Mouse (Mus musculus): ENCODE results near the gene Galnt2. TPM values are rescaled to one million over a fixed set of nuclear protein-coding genes. Genes with fewer than 3 reads are reported as not detected.

Galnt2 gene
- total RNA-seq (2021) (10 to 100 TPM; 46.9 to 64.0 TPM), polyA plus RNA-seq (2012; rRNA removed) (11.1 and 11.4 TPM in 2 replicates)
- long read RNA-seq, full-length matches to known transcripts, result 39 of 57 reads
- long read RNA-seq, partial matches to known transcripts, result 14 of 57 reads
- long read RNA-seq, other reads (novel, unspliced or antisense), result 4 of 57 reads

DNA sequence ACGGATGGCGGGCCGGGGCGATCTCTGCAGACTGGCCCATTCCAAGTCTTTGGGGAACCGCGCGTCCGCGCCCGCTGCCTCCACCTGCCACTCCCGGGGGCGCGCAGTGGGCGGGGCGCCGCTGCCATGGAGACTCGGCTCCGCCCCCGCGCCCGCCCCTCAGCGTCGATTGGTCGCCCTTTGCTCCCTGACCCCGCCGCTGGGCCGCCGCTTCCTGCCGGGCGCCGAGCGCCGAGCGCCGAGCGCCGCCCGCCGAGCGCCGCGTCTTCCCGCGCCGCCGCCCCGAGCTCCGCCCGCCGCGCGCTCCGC, at the start of gene Galnt2:
Gene Galnt2 (plus strand): TSS at position 216 of the 309 bp plus-strand sequence.
- DNase-seq, result peak; percentile 94

DNA sequence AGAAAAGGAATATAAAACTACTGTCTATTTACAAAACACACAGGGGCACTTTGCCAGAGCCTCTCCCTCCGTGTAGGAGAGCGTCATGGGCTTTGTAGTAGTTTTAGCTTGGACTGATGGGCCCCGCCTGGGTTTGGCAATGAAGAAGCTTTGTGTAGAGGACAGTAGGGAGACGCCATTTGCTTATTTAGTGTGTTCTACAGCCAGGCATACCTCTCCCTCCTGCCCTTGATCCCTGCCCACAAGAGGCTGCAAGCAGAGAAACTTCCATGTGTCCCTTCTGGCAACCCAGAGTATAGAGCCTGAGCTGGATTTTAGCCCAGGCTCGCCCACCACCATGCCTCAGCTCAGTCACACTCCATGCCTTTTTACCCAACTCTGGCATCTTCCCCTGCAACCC, 49.4 kb upstream of the Galnt2 start:
- DNase-seq, result no peak

DNA sequence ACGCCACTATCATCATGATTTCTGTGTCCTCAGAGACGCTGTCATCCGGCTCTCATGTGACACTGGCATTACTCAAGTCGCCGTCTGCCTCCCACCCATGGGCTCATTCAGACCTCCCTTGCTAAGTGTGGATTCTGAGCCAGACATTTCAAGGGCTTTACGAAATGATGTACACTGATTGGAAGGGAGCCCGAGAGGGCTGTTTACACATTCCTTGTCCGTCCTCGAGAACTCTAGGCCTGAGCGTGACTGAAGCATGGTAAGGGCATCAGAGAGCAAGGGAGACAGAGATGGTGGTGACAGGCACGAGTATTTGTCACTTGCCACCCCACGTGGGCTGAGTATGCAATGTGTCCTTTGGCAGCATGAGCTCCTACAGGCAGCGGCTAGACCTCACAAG, 49.0 kb upstream of the Galnt2 start:
- peak; percentile 87 for DNase-seq

DNA sequence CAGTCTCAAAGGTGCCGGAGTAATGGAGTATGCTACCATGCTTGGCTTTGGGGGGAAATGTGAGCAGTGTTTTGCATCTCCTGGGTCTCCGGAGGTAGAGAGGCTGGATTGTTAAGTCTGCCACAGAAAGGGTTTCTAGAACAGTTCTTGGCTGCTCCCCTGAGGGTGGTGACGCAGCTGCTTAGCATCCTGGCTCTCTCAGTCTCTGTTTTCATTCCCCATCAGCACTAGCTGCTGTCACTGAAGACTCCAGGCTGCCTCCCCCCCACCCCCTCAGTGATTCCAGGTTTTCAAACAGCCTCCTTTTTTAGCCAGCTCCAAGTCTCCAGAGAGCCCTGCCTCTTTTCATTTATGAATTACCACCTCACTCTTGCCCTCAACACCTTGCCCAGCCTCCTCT, 47.1 kb upstream of the Galnt2 start:
- DNase-seq, result no peak

DNA sequence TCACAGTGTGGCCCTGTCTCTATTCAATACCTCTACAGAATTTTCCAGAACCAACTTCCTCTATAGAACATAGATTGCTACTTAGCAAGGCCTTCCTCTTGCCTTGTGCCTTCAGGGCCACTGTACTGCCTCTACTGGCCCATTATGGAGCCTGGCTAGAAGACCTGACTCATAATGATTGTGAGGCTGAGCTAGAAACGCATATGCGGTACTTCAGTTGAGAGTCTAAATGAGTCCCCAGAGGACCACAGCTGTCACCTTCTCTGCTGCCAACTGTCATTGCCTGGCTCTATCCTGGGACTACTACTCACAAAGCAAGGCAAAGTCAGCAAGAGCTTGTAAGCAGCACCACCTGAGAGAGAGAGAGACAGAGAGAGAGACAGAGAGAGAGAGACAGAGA, 46.7 kb upstream of the Galnt2 start:
- DNase-seq, result no peak

DNA sequence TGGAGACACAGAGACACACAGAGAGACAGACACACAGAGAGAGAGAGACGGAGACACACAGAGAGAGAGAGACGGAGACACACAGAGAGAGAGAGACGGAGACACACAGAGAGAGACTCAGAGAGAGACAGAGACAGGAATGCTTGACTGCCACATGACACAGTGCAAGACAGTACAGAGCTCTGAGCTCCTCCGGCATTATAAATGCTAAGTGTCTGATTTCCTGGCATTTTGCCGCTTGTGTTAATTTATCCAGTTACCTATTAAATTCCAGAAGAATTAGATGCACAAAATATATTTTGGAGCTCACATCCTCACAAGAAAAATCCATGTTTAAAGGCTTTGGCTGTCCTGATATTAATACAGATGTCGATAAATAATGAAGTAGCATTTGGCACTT, 46.1 kb upstream of the Galnt2 start:
- no peak for DNase-seq

DNA sequence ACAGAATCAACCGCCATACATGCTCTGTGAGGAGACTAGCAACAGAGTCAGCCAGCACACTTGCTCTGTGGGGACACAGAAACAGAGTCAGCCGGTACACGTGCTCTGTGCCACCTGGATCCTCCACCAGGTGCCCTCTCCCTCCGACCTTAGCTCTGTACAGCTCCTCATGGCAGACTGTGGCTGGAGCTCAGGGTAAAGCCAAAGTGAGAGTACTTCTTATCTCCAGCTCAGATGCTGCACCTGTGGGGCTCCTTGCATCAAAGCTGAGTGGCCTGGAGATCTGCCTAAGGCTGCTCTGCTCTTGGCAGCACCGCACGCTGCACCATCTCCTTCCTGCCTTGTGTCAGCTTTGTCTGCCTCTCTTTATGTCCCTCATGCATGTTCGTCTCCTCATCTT, 40.8 kb upstream of the Galnt2 start:
- no peak for DNase-seq

DNA sequence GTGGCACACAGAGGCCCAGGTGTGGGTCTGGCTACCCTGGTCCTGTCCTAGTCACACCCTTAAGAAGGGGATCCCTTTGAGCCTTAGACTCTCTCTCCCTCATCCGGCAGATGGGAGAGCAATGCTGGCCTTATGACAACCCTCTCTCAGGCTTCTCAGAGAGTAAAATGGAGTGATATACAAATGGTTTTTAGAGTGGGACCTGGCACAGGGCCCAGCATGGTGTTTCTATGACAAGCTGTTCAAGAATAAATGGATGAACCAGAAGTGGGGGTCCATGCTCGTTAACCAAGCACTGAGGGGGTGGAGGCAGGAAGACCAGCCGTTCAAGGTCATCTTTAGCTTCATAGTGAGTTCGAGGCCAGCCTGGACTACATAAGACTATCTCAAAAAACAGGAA, 38.9 kb upstream of the Galnt2 start:
- DNase-seq, result no peak

DNA sequence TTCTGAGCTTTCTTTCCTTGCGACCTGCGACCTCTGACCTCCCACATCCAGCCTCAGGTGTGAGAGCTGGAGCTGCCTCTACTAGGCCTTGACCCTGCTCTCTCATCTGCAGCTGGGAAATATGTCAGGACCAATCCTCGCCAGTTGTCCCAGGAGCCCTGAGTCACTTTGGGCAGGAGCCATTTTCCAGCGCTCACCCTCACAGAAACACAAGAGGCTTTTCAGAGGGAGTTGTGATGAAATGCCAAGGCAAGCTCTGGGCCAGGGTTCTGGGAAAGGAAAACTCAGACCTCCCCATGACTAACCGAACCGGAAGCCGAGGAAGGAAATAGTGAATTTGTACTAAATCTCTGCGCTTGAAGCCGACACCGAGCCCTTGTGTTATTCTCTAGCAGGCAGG, 38.2 kb upstream of the Galnt2 start:
- peak; percentile 89 for DNase-seq

DNA sequence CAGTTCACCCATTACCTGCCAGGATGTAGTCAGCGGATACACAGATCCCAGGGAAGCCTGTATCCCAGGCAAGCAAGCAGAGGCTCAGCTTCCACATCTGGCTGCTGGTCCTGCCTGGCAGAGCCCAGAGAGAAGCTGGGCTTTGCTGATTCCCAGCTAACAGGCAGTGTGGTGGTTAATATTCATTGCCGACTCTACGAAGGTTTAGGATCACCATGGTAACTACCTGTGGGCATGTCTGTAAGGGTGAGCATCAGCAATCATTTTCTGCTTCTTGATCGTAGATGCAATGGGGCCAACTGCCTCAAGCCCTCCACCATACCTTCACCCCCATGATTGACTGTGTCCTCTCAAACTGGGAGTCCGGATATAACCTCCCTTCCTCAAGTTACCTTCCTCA, 37.2 kb upstream of the Galnt2 start:
- no peak for DNase-seq

DNA sequence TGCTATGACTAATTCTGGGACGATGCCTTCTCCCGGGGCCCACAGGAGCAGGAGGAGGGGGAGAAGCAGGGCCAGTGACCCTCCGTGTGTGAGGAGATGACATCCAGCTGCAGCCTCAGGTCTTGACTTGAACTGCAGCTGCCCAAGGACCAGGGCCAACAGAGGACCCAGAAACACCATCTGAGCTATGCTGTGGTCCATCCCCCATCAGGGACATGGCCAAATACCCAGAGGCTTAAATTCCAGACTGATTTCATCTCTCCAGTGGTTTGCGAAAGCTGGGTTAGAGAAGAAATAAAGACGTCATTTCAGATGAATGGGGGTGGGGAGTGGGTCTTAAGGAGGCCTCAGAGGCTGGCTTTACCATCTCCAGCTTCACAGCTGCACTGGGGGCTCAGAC, 35.0 kb upstream of the Galnt2 start:
- no peak for DNase-seq

DNA sequence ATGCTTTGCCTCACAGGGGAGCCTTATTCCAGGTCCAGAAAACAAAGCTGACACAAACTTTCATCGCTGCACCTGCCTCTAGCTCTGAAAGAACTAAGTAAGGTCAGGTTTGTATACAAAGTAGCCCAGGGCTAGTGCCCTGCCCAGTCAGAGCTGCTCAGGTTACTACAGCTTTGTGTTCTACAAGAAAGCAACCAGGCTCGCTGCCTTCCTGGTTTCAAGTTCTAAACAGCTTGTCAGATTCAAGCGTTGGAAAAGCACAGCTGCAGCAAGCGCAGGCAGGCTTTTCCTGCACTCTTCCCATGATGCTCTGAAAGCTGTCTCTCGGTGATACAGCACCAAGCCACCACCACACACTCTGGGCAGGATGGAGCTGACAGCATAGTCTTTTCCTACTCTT, 34.4 kb upstream of the Galnt2 start:
- no peak for DNase-seq

DNA sequence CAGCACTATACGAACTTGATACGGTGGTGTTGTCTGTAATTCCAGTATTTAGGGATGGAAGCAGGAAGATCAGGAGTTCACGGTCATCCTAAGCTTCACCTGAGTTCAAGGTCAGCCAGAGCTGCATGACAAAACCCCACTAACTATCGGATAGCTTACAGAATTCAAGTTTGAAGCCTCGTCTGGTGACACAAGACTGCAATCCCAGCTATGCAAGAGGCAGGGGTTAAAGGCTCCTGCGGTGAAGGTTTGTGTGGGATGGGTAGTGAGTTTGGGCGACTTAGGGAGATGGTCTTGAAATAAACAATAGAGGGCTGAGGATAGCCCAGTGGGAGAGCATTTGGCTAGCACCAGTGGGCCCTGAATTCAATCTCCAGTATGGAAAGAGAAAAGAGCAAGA, 33.0 kb upstream of the Galnt2 start:
- no peak for DNase-seq

DNA sequence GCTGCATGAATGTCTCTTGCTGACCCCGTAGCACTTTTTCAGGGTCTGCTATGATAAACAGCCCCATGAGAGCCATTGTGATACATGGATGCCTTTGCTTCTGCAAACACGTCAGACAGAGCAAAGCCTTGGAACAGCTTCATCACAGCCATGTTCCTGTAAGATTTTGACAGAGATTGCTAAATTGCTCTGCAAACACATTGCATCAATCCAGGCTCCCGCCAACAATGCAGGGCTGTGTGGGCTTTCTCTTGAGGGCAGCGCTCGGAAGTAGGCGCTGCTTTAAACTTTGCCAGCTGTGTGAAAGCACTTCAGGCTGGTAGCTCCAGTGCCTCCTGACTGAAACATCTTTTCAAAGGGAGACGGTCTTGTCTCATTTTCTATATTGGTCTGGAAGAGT, 30.8 kb upstream of the Galnt2 start:
- DNase-seq, result peak; percentile 32

DNA sequence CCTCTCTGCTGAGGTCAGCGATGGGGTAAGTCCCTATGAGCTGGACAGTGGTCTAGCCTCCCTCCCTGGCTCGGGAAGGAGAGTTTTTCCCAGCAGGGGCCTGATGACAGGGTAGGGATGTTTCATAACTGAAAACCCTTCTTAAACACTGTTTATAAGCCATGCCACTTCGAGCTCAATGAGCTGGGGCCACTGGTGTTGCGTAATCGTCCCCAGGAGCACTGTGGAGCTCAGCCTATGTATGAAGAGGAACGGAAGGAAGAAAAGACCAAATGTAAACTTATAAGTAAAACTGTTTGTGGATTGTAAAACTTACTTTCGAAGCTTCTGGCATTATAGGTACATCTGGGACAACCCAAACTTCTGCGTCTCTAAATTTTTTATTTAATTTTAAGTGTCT, 29.5 kb upstream of the Galnt2 start:
- no peak for DNase-seq

DNA sequence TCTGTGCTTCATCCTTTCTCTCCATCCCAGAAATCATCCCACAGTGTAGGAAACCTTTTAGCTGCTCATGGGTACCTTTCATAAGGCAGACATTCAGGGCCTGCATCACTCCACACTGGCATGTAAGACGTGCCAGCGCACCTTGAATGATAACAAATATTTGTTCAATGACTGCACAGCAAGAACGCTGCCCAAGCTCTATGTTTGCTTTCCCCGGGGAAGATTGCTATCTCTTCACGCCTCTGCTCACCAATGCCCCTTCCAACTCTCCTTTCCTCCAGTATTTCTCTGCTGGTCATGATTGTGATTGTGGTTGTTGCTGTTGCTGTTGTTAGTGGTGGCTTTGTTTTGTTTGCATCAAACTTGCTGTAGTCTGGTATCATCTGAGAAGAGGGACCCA, 28.3 kb upstream of the Galnt2 start:
- no peak for DNase-seq

DNA sequence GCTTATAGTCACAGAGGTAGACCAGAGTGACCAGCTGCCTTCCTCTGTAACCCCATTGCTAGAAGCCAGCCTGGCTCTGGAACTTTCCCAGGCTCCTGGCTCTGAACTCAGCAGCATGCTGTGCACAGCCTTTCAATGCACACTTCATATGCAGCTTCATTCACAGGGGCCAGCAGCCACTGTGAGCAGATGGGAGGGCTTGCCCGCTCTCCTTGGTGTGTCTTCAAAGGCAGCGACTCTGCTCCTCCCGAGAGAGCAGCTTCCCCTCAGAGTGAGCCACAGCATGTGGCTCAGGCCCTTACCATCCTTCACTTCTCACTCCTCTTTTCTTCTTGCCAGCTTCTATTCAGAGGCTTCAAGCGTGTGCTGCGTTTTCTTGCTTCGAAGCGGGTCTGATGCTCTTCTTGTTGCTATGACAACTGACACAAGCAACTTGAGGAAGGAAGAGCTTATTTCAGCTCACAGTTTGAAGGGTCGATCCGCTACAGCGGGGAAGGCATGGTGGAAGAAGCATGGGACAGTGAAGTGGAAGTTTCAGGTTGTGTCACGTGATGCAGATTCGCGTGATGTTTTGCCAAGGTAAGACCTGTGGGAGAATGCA, 27.1 kb upstream of the Galnt2 start:
- DNase-seq, result no peak

DNA sequence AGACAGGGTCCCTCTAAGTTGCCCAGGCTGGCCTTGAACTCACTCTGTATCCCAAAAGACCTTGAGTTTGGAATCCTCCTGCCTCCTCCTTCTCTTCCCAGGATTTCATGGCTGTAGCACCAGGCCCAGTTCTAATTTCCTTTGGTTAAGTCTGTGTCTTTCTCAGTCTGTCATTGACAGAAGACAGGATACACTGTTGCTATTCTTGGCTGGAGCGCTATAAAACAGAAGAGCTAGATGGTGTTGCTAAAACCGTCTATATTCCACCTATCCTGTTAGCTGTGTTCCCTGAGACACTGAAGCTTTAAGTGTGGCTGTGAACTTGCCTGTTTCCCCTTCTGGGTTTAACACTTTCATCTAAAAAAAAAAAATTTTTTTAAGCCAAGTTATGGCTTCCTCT, 19.0 kb upstream of the Galnt2 start:
- no peak for DNase-seq

DNA sequence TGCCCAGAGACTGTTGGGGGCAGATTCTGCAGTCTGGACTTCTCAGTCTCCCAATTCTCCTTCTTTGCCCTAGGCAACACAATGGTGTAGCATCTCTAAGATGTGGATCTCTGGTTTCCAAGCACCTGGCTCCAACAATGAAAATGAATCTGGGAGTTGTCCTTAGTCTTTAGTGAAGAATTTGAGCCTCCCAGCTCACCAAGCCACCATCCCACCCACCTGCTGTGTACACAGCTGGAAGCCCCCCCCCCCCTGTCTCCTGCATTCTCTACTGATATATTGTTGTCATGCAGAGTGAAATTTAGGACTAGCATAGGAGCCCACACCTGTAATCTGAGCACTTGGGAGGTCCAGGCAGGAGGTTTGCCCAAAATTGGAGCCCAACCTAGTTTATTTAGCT, 14.2 kb upstream of the Galnt2 start:
- DNase-seq, result no peak

DNA sequence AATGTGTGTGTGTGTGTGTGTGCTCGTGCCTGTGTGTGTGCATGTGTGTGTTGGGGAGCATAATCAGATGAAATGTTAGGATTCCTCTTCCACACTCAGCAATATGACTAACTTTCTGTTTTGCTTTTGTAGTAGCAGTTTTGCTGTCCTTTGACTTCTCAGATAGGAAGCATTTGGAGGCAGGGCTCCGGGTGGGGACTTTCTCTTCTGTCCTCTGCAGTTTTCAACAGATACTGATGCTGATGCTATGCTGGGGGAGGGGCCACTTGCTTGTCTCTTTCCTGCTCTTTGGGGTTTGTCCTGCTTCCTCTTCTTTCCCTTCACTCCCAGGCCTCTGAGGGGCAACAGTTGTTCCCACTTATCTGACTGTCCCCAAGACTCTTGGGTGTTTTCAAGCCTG, 1.3 kb upstream of the Galnt2 start:
- DNase-seq, result no peak

DNA sequence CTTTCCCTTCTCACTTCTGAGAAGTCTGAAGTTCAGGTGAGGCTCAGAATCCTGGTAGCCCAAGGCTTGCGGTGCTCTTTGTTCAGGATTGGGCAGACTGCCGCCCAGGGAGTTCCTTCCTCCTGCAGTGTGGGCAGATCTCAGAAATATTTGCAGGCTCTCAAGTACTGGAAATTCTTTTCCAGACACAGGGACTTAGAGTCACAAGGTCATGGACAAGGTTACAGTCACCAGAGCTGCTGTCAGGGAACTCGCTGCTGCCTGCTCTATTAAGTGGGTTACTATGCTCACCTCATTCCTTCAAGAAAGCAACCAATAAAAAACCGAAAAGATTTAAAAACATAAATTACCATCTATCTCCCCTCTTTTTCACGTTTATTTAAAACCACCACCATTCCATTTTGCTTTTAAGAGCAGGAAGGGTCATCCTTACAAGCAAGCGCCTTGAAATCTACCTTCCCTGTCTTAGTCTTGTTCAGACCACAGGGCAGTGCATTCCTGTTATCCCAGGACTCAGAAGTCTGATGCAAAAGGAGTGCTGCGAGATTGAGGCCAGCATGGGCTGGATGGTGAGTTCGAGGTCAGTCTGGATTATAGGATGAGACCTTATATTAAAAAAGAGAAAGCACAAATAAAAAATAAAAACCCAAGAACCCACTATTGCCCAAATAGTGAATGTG, 555 bp upstream of the Galnt2 start:
- peak; percentile 30 for DNase-seq

DNA sequence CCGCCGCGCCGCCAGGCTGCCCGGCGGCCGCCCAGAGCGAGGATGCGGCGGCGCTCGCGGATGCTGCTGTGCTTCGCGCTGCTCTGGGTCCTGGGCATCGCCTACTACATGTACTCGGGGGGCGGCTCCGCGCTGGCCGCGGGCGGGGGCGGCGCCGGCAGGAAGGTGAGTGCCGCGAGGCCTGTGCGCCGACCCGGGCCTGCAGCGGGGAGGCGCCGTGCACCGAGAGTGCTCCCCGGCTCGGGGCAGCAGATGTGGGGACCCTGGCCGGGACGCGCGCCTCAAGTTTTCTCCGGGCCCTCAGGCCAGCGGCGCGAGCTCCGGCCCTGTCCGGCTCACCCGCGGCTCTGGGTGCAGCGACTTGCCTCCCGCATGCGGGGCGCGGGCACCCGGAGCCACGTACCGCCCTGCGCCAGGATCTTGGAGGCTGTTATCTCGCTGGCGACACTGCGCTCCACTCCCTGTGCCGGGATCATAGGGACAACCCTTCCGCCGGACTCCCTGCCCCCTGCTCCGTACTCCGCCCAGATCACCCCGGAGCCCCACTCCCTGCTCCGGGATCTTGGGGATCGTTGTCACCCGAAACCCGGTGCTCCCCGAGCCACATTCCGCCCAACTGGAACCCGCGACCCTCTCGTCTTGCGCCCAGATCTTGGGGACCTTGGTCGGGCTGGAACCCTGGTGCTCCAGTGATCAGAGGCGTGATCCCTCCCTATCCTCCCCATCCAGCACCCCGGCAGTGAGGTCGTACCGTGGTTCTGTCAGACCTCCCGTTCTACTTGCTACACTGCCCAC, 491 bp downstream of the Galnt2 start:
- peak; percentile 77 for DNase-seq

DNA sequence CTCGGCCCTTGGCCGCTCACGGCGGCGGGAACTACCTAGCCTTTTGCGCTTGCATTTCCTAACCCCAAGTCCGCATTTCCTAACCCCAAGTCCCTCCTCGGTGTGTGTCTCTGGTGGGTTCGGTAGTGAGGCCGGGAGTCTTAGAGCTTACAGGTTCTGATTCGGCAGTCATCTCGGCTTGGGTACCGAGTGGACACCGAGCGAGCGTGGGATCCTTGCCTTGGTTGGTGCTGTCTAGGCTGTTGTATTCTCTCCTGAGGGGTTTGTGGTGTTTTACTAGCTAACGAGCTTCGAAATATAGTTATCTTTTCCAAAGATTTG, 1.0 kb downstream of the Galnt2 start:
- no peak for DNase-seq

DNA sequence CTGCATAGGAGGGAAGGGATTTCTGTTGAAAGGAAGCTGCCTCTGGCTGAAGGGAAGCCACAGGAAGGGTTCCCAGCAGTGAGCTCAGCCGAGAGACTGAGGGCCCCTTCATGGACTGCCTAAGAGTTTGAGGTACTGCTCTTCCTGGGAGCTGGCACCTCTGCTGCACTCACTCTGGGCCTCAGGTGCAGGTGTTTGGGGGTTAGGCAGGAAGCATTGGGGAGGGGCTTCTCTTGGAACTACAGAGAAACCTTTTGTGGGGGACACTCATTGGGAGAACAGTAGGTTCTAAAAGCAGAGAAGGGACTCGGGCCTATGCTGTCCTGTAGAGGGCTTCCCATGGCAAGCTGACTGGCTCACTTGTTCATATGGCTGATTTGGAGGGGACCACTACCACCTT, 3.3 kb downstream of the Galnt2 start:
- DNase-seq, result no peak

All from adrenal gland, adult 2 months (tissue).